Mouse (Mus musculus) small intestine, adult 2 months (tissue): ENCODE measurements around the gene Zfp451. TPM values are rescaled to one million over a fixed set of nuclear protein-coding genes. Genes with fewer than 3 reads are reported as not detected.
"Not testable (repeated sequence)": the region's sequence is repeated elsewhere in the genome, so short reads cannot be mapped to it uniquely, and the experiment has no call there.

Source experiments
- H3K27ac ChIP-seq: fragments of 200-500 bp; 2 replicates; pipeline ENCODE4 v1.5.1; 2012; ENCODE audit warnings: low read depth, low read length, control low read depth, inconsistent platforms; ENCODE audit not compliant: insufficient read depth
- H3K27me3 ChIP-seq: fragments of 200-500 bp; 2 replicates; pipeline ENCODE4 v1.6.1; 2012; ENCODE audit warnings: mild to moderate bottlenecking, moderate library complexity, low read length, inconsistent platforms; ENCODE audit not compliant: control insufficient read depth, insufficient read depth
- H3K36me3 ChIP-seq: fragments of 200-500 bp; 2 replicates; pipeline ENCODE4 v1.6.1; 2012; ENCODE audit warnings: mild to moderate bottlenecking, low read length, control low read depth, inconsistent platforms; ENCODE audit not compliant: control insufficient read depth, insufficient read depth
- H3K4me1 ChIP-seq: fragments of 200-500 bp; 2 replicates; pipeline ENCODE4 v1.6.1; 2012; ENCODE audit warnings: low read length, inconsistent platforms, mixed read lengths; ENCODE audit not compliant: control insufficient read depth, insufficient read depth, insufficient read length
- H3K4me3 ChIP-seq: fragments of 200-500 bp; 2 replicates; pipeline ENCODE4 v1.5.1; 2012; ENCODE audit warnings: low read depth, mild to moderate bottlenecking, control low read depth, inconsistent platforms, low read length, moderate library complexity
- CTCF ChIP-seq: fragments of 200-500 bp; IDR thresholded peaks from 2 replicates; pipeline ENCODE4 v1.5.1; 2012; ENCODE audit warnings: low read depth, mild to moderate bottlenecking, control low read depth, inconsistent platforms, low read length, moderate library complexity, mixed read lengths; ENCODE audit not compliant: insufficient replicate concordance, insufficient read length; ENCODE audit errors: extremely low read depth
- POLR2A ChIP-seq: fragments of 200-500 bp; IDR thresholded peaks from 2 replicates; pipeline ENCODE4 v1.6.1; 2012; ENCODE audit warnings: low read depth, mild to moderate bottlenecking, control low read depth, inconsistent platforms, low read length, moderate library complexity
- WGBS: fragments of 180-500 bp; shearing (Covaris S2); methylation state at CpG from one replicate; pipeline ENCODE4 v1.1.7; 2018; 5-methylcytosine and 5-hydroxymethylcytosine counted together
- polyA plus RNA-seq: library from polyadenylated mRNA; depleted of rRNA; stranded (reverse); fragments of >200 nt; gene quantifications from 2 replicates; pipeline ENCODE4 v1.2.3, GENCODE M21; 2012; rRNA removed

Gene Zfp451
- 1.4 TPM in 2 replicates for polyA plus RNA-seq

- H3K27ac ChIP-seq, result 0 out of 2 replicates have a peak within 1 kb of the TSS, but pooled peaks have one; percentile 6
- no peak for TF ChIP-seq CTCF
- TF ChIP-seq POLR2A, result peak; percentile 64; the same call in 1 of the 2 replicates
- under 1% methylated on average over 75 of the region's 85 CpGs for WGBS
These were observed at the start of gene Zfp451 for GRCm38 (mm10) chr1:33813868-33814794. Gene Zfp451, minus strand, starts transcription at chr1:33814595.

GRCm38 (mm10) chr1:33846807-33847206 is 32.4 kb upstream of the Zfp451 start:
- H3K36me3 ChIP-seq, result no peaks in the 10 kb centered on the region
- 93% methylated on average over 2 of the region's 2 CpGs for WGBS
- no peak for TF ChIP-seq POLR2A
- no peak for TF ChIP-seq CTCF
- H3K4me3 ChIP-seq, result no peak overlapping the region
- H3K27ac ChIP-seq, result no peak overlapping the region
- no peaks in the 10 kb centered on the region for H3K4me1 ChIP-seq
- no peaks in the 10 kb centered on the region for H3K27me3 ChIP-seq

More at GRCm38 (mm10) chr1:33813868-33814794, at the start of gene Zfp451:
- Histone ChIP-seq H3K4me3 (peak within 1 kb of the TSS; percentile 89), H3K4me1 (no peaks in the 10 kb centered on the region; the same call in 1 of the 2 replicates), H3K36me3 (no peaks in the 10 kb centered on the region), H3K27me3 (no peaks in the 10 kb centered on the region)

GRCm38 (mm10) chr1:33843823-33844222 is 29.4 kb upstream of the Zfp451 start:
- no peaks in the 10 kb centered on the region for H3K36me3 ChIP-seq

GRCm38 (mm10) chr1:33838952-33839351 is 24.6 kb upstream of the Zfp451 start:
- 95% methylated on average over 14 of the region's 14 CpGs for WGBS
- not testable (repeated sequence) for H3K27ac ChIP-seq, H3K36me3 ChIP-seq

More at GRCm38 (mm10) chr1:33843823-33844222, 29.4 kb upstream of the Zfp451 start:
- Histone ChIP-seq H3K4me1 (no peaks in the 10 kb centered on the region), H3K4me3 (no peak overlapping the region), H3K27me3 (no peaks in the 10 kb centered on the region), H3K27ac (no peak overlapping the region)
- TF ChIP-seq CTCF (no peak), POLR2A (no peak)
- 73% methylated on average over 6 of the region's 6 CpGs for WGBS

GRCm38 (mm10) chr1:33830586-33830985 is 16.2 kb upstream of the Zfp451 start:
- no peak for TF ChIP-seq CTCF
- no peak for TF ChIP-seq POLR2A
- no peaks in the 10 kb centered on the region for H3K36me3 ChIP-seq
- no peaks in the 10 kb centered on the region for H3K4me1 ChIP-seq
- no peak overlapping the region for H3K27ac ChIP-seq
- no peak overlapping the region for H3K4me3 ChIP-seq
- WGBS, result 64% methylated on average over 4 of the region's 4 CpGs
- no peaks in the 10 kb centered on the region for H3K27me3 ChIP-seq

More at GRCm38 (mm10) chr1:33838952-33839351, 24.6 kb upstream of the Zfp451 start:
- H3K27me3 ChIP-seq, H3K4me3 ChIP-seq, H3K4me1 ChIP-seq: not testable (repeated sequence)

GRCm38 (mm10) chr1:33817931-33818330 is 3.5 kb upstream of the Zfp451 start:
- TF ChIP-seq POLR2A, result no peak
- no peak for TF ChIP-seq CTCF
- H3K27me3 ChIP-seq, result no peaks in the 10 kb centered on the region
- WGBS, result 93% methylated on average over 2 of the region's 2 CpGs
- no peak overlapping the region for H3K27ac ChIP-seq
- no peaks in the 10 kb centered on the region; the same call in 1 of the 2 replicates for H3K4me1 ChIP-seq
- H3K4me3 ChIP-seq, result no peak overlapping the region
- H3K36me3 ChIP-seq, result no peaks in the 10 kb centered on the region

- Histone ChIP-seq H3K27me3 (no peaks in the 10 kb centered on the region), H3K36me3 (no peaks in the 10 kb centered on the region), H3K4me1 (no peaks in the 10 kb centered on the region; the same call in 1 of the 2 replicates), H3K27ac (no peak overlapping the region), H3K4me3 (peak overlapping the region; percentile 89)
- WGBS, result 6% methylated on average over 11 of the region's 11 CpGs
- no peak for TF ChIP-seq CTCF
- no peak for TF ChIP-seq POLR2A
These were observed 914 bp downstream of the Zfp451 start for GRCm38 (mm10) chr1:33813495-33813867.
